ENCODE assay signal across 14 mouse cellular contexts in genomic region chr5:53970178-53970577, GRCm38 (mm10). TPM values are rescaled to one million over a fixed set of nuclear protein-coding genes. Genes with fewer than 3 reads are reported as not detected.
A peak's percentile ranks its signal among the peaks of the same experiment; 100 is the strongest.
DNase-seq lines count a peak whose midpoint lies in the region; ATAC-seq and TF ChIP-seq lines count a peak whose summit lies in the region.
"Had no signal": no experiment of that assay in that cellular context is flagged by ENCODE, and none has a peak within 500 bp of the region (broad histone marks: within the 10 kb centered on the region; RNA-seq: fewer than 3 reads in every experiment).

No protein-coding gene starts in this region.

- no peak overlapping the region for H3K9ac ChIP-seq in heart, postnatal 0 days (replicated peaks; ENCODE audit: low read depth, low read length)
- H3K9ac ChIP-seq in hindbrain, embryonic 14.5 days, result no peak overlapping the region
- H3K9ac ChIP-seq: hindbrain, embryonic 13.5 days; liver, embryonic 14.5 days had no signal

- DNase-seq in adrenal gland, postnatal 10 days, result peak; percentile 14
- DNase-seq in brain, adult 2 months (ENCODE audit: low read depth, low spot score), result peak; percentile 31
- DNase-seq in heart, postnatal 0 days (ENCODE audit: low spot score), result peak; percentile 77
- peak; percentile 41 to 79 for DNase-seq in kidney, postnatal 25 days
- DNase-seq in layer of hippocampus, postnatal 25 days (ENCODE audit: extremely low spot score in 1 of 2, low spot score in 1 of 2), result no peak
- no peak for DNase-seq in testis, postnatal 10 days (ENCODE audit: low spot score)
- no peak for DNase-seq in hindbrain, embryonic 14.5 days (ENCODE audit: low spot score)
- DNase-seq: cerebellum, postnatal 25 days; layer of hippocampus, postnatal 36 days; thymus, postnatal 4 days had no signal

- H3K9me3 ChIP-seq in heart, postnatal 0 days (replicated peaks; ENCODE audit: control insufficient read depth, low read length), result no peaks in the 10 kb centered on the region
- no peaks in the 10 kb centered on the region for H3K9me3 ChIP-seq in hindbrain, embryonic 14.5 days (ENCODE audit: control insufficient read depth, low read length)
- H3K9me3 ChIP-seq: forebrain, embryonic 10.5 days; hindbrain, embryonic 13.5 days had no signal

- 0 out of 2 replicates have a peak, but pooled peaks cover 9% of the 10 kb centered on the region for H3K4me1 ChIP-seq in heart, postnatal 0 days (ENCODE audit: control insufficient read depth, insufficient read depth)
- H3K4me1 ChIP-seq in hindbrain, embryonic 14.5 days (replicated peaks; ENCODE audit: control insufficient read depth, insufficient read depth, low read length), result no peaks in the 10 kb centered on the region
- H3K4me1 ChIP-seq: forebrain, embryonic 10.5 days; hindbrain, embryonic 13.5 days had no signal

- ATAC-seq in heart, postnatal 0 days (ENCODE audit: insufficient read depth, low read depth), result peak; percentile 84
- no peak for ATAC-seq in hindbrain, embryonic 14.5 days (ENCODE audit: low FRiP score)
- ATAC-seq: activated CD4-positive, CD25-positive, alpha-beta regulatory T cell, adult 4 months had no signal

- 31% methylated on average over 7 of the region's 7 CpGs for WGBS in heart, postnatal 0 days
- 85% methylated on average over 7 of the region's 7 CpGs for WGBS in hindbrain, embryonic 14.5 days

- no peaks in the 10 kb centered on the region for H3K27me3 ChIP-seq in heart, postnatal 0 days (ENCODE audit: control insufficient read depth, insufficient read depth, low read length)
- H3K27me3 ChIP-seq in hindbrain, embryonic 14.5 days (ENCODE audit: control insufficient read depth, insufficient read depth, low read length), result no peaks in the 10 kb centered on the region
- H3K27me3 ChIP-seq: hindbrain, embryonic 13.5 days had no signal

- peak overlapping the region; percentile 44 for H3K27ac ChIP-seq in heart, postnatal 0 days (ENCODE audit: low read depth)
- no peak overlapping the region for H3K27ac ChIP-seq in hindbrain, embryonic 14.5 days
- H3K27ac ChIP-seq: forebrain, embryonic 10.5 days; hindbrain, embryonic 13.5 days; liver, embryonic 14.5 days had no signal

- no peaks in the 10 kb centered on the region for H3K36me3 ChIP-seq in heart, postnatal 0 days (replicated peaks; ENCODE audit: control insufficient read depth, insufficient read depth, low read length)
- H3K36me3 ChIP-seq in hindbrain, embryonic 14.5 days (replicated peaks; ENCODE audit: control insufficient read depth, insufficient read depth), result no peaks in the 10 kb centered on the region
- H3K36me3 ChIP-seq: forebrain, embryonic 10.5 days; hindbrain, embryonic 13.5 days had no signal

- no peak for TF ChIP-seq CTCF in heart, postnatal 0 days (IDR thresholded peaks at IDR 0.05; ENCODE audit: low read depth)

- H3K4me2 ChIP-seq in heart, postnatal 0 days (ENCODE audit: low read depth, low read length), result no peak overlapping the region
- H3K4me2 ChIP-seq in hindbrain, embryonic 14.5 days (replicated peaks), result no peak overlapping the region
- H3K4me2 ChIP-seq: hindbrain, embryonic 13.5 days had no signal

- peak; percentile 62; the same call in 1 of the 2 replicates for TF ChIP-seq EP300 in heart, postnatal 0 days (IDR thresholded peaks at IDR 0.05; ENCODE audit: low read depth)

- H3K4me3 ChIP-seq in heart, postnatal 0 days (ENCODE audit: low read depth, low read length), result no peak overlapping the region
- no peak overlapping the region for H3K4me3 ChIP-seq in hindbrain, embryonic 14.5 days (replicated peaks; ENCODE audit: low read length)
- H3K4me3 ChIP-seq: forebrain, embryonic 10.5 days; hindbrain, embryonic 13.5 days had no signal

RNA-seq across cellular contexts. Expression of gene Stim2, which starts 28.1 kb away (rescaled TPM):
- 10 to 100 TPM; 28.7 to 35.1 TPM for total RNA-seq in adrenal gland, postnatal 10 days (2021)
- 16.3 and 17.2 TPM in 2 replicates for total RNA-seq in heart, postnatal 0 days (2014; rRNA removed; ENCODE audit: low replicate concordance)
- polyA plus RNA-seq in heart, postnatal 0 days (2015; fragmentation: Nextera tagmentation; extraction: Ambion mirVana), result 7.1 and 7.8 TPM in 2 replicates
- total RNA-seq in layer of hippocampus, postnatal 25 days (2021), result 100 to 1,000 TPM; 145 to 152 TPM
- polyA plus RNA-seq in hindbrain, embryonic 14.5 days (2014; fragmentation: Nextera tagmentation; extraction: Ambion mirVana), result 36.2 and 36.4 TPM in 2 replicates

Comparison
In these comparisons a context has a peak if more than half of its experiments do, and no peak if none do; other contexts are left out.
1. DNase-seq: peak in adrenal gland, postnatal 10 days (single experiment), brain, adult 2 months (single experiment), heart, postnatal 0 days (single experiment) and kidney, postnatal 25 days (2 of 2); none in layer of hippocampus, postnatal 25 days (0 of 2), testis, postnatal 10 days (single experiment) and hindbrain, embryonic 14.5 days (single experiment).